Mouse (Mus musculus): ENCODE results near the gene Zswim1. TPM values are rescaled to one million over a fixed set of nuclear protein-coding genes. Genes with fewer than 3 reads are reported as not detected.

Zswim1 gene
- polyA plus RNA-seq, 1 experiment from 2014 or later = 20.3 TPM

DNA sequence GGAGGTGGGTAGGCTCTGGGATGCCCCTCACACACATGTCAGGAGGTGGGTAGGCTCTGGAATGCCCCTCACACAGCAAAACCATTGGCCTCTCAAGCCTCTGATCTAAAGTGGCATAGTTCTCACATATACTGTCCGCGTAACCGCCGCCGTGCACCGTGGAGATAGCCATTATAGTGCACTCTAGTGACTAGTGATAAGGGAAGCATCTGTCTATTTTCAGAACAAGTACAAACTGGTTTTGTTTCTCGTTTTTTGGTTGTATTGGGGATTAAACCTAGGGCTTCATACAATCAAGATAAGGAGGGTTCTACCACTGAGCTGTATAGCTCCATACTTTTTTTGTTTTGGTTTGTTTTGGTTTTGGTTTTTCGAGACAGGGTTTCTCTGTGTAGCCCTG, 6.7 kb upstream of the Zswim1 start:
- no peak overlapping the region for H3K27ac ChIP-seq
- H3K9me3 ChIP-seq = no peaks in the 10 kb centered on the region
- no peak overlapping the region for H3K9ac ChIP-seq
- no peaks in the 10 kb centered on the region for H3K27me3 ChIP-seq
- 89% methylated on average over 8 of the region's 8 CpGs for WGBS
- peaks cover 9% of the 10 kb centered on the region; the same call in 1 of the 2 replicates for H3K36me3 ChIP-seq
- H3K4me2 ChIP-seq = no peak overlapping the region
- peaks cover 11% of the 10 kb centered on the region; the same call in 1 of the 2 replicates for H3K4me1 ChIP-seq
- no peak for ATAC-seq (ENCODE audit: insufficient number of reproducible peaks, insufficient read depth, low FRiP score, low TSS enrichment, low read depth)
- H3K4me3 ChIP-seq = no peak overlapping the region

DNA sequence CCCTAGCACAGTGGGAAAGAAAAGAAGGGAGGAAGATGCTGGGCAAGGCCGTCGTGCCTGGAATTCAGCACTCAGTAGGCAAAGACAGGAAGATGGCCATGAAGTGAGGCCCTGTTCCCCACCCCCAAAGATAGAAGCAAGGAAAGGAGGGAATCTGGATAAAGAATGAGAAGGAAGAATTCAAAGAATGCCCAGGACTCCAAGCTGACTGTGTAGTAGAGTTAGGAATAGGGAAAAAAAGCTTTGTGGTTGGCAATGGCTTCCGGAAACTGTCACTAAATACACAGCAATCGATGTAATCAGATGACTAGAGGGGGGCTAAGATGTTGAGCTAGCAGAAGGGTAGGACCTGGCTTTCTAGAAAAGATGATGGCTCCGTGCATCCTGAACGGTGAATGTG, 5.3 kb upstream of the Zswim1 start:
- Histone ChIP-seq H3K4me1 (peaks cover 12% of the 10 kb centered on the region), H3K9ac (no peak overlapping the region), H3K36me3 (peaks cover 19% of the 10 kb centered on the region), H3K9me3 (no peaks in the 10 kb centered on the region), H3K4me3 (no peak overlapping the region), H3K27ac (peak overlapping the region; percentile 17; the same call in 1 of the 2 replicates), H3K27me3 (no peaks in the 10 kb centered on the region), H3K4me2 (no peak overlapping the region)
- 78% methylated on average over 6 of the region's 6 CpGs for WGBS
- ATAC-seq (ENCODE audit: insufficient number of reproducible peaks, insufficient read depth, low FRiP score, low TSS enrichment, low read depth) = no peak

GRCm38 (mm10) chr2:164817703-164818102, 4.8 kb upstream of the Zswim1 start:
- Histone ChIP-seq H3K36me3 (peaks cover 19% of the 10 kb centered on the region), H3K9ac (no peak overlapping the region), H3K9me3 (no peaks in the 10 kb centered on the region), H3K27me3 (no peaks in the 10 kb centered on the region), H3K4me1 (peaks cover 14% of the 10 kb centered on the region), H3K4me3 (no peak overlapping the region), H3K27ac (peak overlapping the region; percentile 17; the same call in 1 of the 2 replicates), H3K4me2 (no peak overlapping the region)
- ATAC-seq (ENCODE audit: insufficient number of reproducible peaks, insufficient read depth, low FRiP score, low TSS enrichment, low read depth) = peak; percentile 15; the same call in 1 of the 2 replicates
- 60% methylated on average over 5 of the region's 5 CpGs for WGBS

DNA sequence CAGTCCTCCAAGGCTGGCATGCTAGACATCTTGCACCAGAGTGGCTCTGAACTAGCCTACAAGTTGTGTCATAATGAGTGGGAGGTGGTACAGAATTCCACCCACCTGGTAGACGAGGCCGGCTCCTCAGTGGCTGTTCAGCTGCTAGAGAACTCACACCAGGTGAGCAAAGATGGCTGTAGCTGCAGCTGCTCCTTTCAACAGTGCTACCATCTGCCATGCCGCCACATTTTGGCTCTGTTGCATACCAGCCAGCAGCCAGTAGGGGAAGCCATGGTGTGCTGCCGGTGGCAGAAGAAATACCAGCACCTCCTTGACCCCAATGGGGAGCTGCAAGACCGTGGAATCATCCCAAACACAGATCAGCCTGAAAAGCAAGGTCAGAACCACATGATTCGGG, 1.4 kb upstream of the Zswim1 start:
- 85% methylated on average over 6 of the region's 6 CpGs for WGBS

GRCm38 (mm10) chr2:164823181-164823585, 697 bp downstream of the Zswim1 start:
- Histone ChIP-seq H3K27me3 (no peaks in the 10 kb centered on the region), H3K4me1 (peaks cover 13% of the 10 kb centered on the region), H3K27ac (peak overlapping the region; percentile 89), H3K4me2 (peak overlapping the region; percentile 68), H3K9ac (peak overlapping the region; percentile 81), H3K36me3 (peaks cover 56% of the 10 kb centered on the region), H3K4me3 (peak overlapping the region; percentile 80), H3K9me3 (no peaks in the 10 kb centered on the region)
- WGBS = 4% methylated on average over 10 of the region's 10 CpGs
- peak; percentile 22; the same call in 1 of the 2 replicates for ATAC-seq (ENCODE audit: insufficient number of reproducible peaks, insufficient read depth, low FRiP score, low TSS enrichment, low read depth)

More for the DNA sequence above, 1.4 kb upstream of the Zswim1 start:
- peaks cover 34% of the 10 kb centered on the region for H3K36me3 ChIP-seq
- no peak for ATAC-seq (ENCODE audit: insufficient number of reproducible peaks, insufficient read depth, low FRiP score, low TSS enrichment, low read depth)
- no peak overlapping the region for H3K9ac ChIP-seq
- no peak overlapping the region for H3K4me3 ChIP-seq
- H3K4me1 ChIP-seq = peaks cover 24% of the 10 kb centered on the region
- H3K9me3 ChIP-seq = no peaks in the 10 kb centered on the region
- H3K27me3 ChIP-seq = no peaks in the 10 kb centered on the region
- no peak overlapping the region for H3K27ac ChIP-seq
- H3K4me2 ChIP-seq = no peak overlapping the region

- no peak overlapping the region for H3K27ac ChIP-seq
- no peaks in the 10 kb centered on the region for H3K9me3 ChIP-seq
- WGBS = 91% methylated on average over 4 of the region's 4 CpGs
- H3K9ac ChIP-seq = no peak overlapping the region
- no peaks in the 10 kb centered on the region for H3K27me3 ChIP-seq
- H3K4me1 ChIP-seq = peaks cover 13% of the 10 kb centered on the region
- ATAC-seq (ENCODE audit: insufficient number of reproducible peaks, insufficient read depth, low FRiP score, low TSS enrichment, low read depth) = no peak
- 0 out of 2 replicates have a peak overlapping the region, but pooled peaks have one; percentile 80 for H3K4me3 ChIP-seq
- H3K36me3 ChIP-seq = peaks cover 62% of the 10 kb centered on the region
- peak overlapping the region; percentile 68 for H3K4me2 ChIP-seq
Observed at GRCm38 (mm10) chr2:164823969-164824368, 1.5 kb downstream of the Zswim1 start.

DNA sequence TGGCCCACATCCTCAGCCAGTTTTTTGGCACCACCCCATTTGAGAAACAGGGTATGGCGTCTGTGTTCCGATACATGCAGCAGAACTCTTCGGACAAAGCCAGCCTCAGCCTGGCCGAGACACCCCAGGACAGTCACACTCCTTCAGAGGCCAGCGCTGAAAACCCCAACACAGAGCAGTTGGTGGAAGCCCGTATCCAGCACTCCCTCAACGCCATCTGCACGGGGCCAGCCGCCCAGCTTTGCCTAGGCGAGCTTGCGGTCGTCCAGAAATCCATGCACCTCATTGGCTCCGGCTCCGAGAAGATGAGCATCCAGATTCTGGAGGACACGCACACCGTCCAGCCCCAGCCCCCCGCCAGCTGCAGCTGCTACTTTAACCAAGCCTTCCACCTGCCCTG, 3.0 kb downstream of the Zswim1 start:
- 92% methylated on average over 17 of the region's 17 CpGs for WGBS
- Histone ChIP-seq H3K27ac (no peak overlapping the region), H3K4me2 (no peak overlapping the region), H3K27me3 (no peaks in the 10 kb centered on the region), H3K4me3 (no peak overlapping the region), H3K36me3 (peaks cover 58% of the 10 kb centered on the region), H3K9me3 (no peaks in the 10 kb centered on the region), H3K9ac (0 out of 2 replicates have a peak overlapping the region, but pooled peaks have one; percentile 3), H3K4me1 (peaks cover 13% of the 10 kb centered on the region)
- ATAC-seq (ENCODE audit: insufficient number of reproducible peaks, insufficient read depth, low FRiP score, low TSS enrichment, low read depth) = no peak

DNA sequence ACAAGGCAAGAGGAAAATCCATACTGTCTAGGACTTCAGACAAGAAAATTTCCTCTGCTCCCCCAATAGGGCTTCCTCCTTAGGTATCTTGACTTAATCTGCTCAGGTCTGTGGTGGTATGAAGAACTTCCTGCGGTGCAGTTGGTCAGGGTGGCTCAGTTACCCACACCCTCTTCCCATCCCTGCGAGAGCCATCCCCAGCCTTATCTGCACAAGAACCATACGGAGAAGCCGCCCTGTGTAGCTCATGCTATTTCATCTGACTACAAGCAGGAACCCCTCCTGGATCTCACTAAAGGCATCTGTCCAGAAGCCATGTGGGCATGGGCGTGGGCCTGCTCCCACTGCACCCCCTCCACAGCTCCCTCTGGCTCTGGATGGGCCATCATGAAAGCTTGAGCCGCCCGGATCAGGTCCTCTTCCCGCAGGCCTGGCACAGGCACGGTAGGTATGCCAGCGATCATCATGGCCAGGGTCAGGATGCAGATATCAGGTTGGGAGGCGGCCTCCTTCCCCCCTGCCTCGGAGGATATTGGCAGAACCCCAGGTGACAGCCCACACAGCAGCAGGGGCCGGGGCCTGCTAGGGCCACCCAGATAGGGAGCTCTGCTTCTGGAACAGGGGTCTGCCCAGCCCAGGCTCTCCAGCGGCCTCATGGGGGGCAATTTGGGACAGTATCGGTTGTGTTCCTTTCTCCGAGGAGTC, 4.8 kb downstream of the Zswim1 start:
- Histone ChIP-seq H3K27ac (no peak overlapping the region), H3K36me3 (peaks cover 45% of the 10 kb centered on the region), H3K9ac (no peak overlapping the region), H3K27me3 (no peaks in the 10 kb centered on the region), H3K9me3 (no peaks in the 10 kb centered on the region), H3K4me3 (no peak overlapping the region), H3K4me1 (peaks cover 11% of the 10 kb centered on the region), H3K4me2 (no peak overlapping the region)
- 84% methylated on average over 16 of the region's 16 CpGs for WGBS
- no peak for ATAC-seq (ENCODE audit: insufficient number of reproducible peaks, insufficient read depth, low FRiP score, low TSS enrichment, low read depth)

DNA sequence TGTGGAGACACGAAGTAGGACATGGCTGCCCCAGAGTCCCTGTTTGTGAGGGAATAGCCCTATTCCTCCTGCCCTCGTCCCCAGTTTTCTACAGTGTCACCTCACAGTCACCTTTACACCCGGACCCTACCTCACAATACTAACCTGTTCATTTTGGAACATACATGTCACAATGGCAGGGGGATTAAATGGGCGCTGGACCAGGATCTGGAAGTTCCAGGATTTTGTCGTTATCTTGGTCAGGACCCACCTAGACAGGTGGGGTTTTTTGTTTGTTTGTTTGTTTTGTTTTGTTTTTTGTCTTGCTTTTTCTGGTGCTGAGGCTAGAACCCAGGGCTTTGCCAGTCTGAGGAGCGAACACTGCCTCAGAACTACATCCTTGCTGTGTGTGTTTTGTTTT, 6.0 kb downstream of the Zswim1 start, which contains the start of gene Spata25:
Gene Spata25 (minus strand): TSS at position 101 of the 400 bp plus-strand sequence.
- no peak within 1 kb of the TSS for H3K4me2 ChIP-seq
- ATAC-seq (ENCODE audit: insufficient number of reproducible peaks, insufficient read depth, low FRiP score, low TSS enrichment, low read depth) = no peak
- no peaks in the 10 kb centered on the region for H3K9me3 ChIP-seq
- H3K4me3 ChIP-seq = no peak within 1 kb of the TSS
- 88% methylated on average over 6 of the region's 6 CpGs for WGBS
- H3K4me1 ChIP-seq = peaks cover 12% of the 10 kb centered on the region
- H3K27me3 ChIP-seq = no peaks in the 10 kb centered on the region
- H3K27ac ChIP-seq = no peak within 1 kb of the TSS
- no peak within 1 kb of the TSS for H3K9ac ChIP-seq
- peaks cover 45% of the 10 kb centered on the region for H3K36me3 ChIP-seq

DNA sequence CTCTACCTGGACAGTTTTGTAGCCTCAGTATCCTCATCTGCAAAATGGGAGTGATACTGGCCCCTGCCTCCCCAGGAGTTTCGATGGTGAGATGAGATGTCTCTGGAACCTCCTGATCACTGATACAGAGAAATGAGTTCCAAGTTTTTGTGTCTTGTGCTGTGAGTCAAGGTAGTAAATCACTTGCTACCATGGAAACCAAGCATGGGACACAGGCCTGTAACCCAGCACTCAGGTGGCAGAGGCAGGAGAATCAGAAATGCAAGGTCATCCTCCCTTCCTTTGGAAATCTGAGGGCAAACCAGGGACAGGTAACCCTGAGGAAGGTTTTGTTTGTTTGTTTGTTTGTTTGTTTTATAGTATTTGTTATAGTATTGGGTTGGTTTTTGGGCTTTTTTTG, 6.6 kb downstream of the Zswim1 start:
- no peaks in the 10 kb centered on the region for H3K27me3 ChIP-seq
- peaks cover 7% of the 10 kb centered on the region for H3K4me1 ChIP-seq
- no peaks in the 10 kb centered on the region for H3K9me3 ChIP-seq
- H3K27ac ChIP-seq = no peak overlapping the region
- no peak overlapping the region for H3K4me3 ChIP-seq
- no peak overlapping the region for H3K9ac ChIP-seq
- WGBS = 94% methylated on average over 1 of the region's 1 CpGs
- no peak overlapping the region for H3K4me2 ChIP-seq
- peaks cover 45% of the 10 kb centered on the region for H3K36me3 ChIP-seq
- no peak for ATAC-seq (ENCODE audit: insufficient number of reproducible peaks, insufficient read depth, low FRiP score, low TSS enrichment, low read depth)

DNA sequence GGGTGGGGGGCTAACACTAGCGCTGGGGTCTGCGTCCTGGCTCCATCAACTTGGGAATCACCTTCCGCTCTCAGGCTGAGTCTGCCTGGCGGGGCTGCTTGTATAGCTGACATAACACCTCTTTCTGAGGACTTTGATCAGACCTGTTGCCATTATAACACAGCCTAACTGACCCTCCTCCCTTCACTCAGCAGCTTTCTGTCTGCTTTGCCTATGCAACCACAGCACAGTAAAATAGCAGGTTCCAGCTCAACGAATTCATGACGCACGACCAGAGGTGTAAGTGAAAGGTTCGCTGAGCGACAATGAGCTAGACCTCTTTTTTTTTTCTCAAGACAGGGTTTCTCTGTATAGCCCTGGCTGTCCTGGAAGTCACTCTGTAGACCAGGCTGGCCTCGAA, 8.5 kb downstream of the Zswim1 start:
- no peak overlapping the region for H3K27ac ChIP-seq
- no peak overlapping the region for H3K9ac ChIP-seq
- no peaks in the 10 kb centered on the region for H3K27me3 ChIP-seq

More for the DNA sequence above, 8.5 kb downstream of the Zswim1 start:
- Histone ChIP-seq H3K36me3 (peaks cover 34% of the 10 kb centered on the region), H3K4me1 (peaks cover 17% of the 10 kb centered on the region), H3K4me3 (no peak overlapping the region), H3K9me3 (no peaks in the 10 kb centered on the region), H3K4me2 (no peak overlapping the region)
- ATAC-seq (ENCODE audit: insufficient number of reproducible peaks, insufficient read depth, low FRiP score, low TSS enrichment, low read depth) = no peak
- 87% methylated on average over 10 of the region's 10 CpGs for WGBS

All from embryonic facial prominence, embryonic 13.5 days (tissue).